Comparison of ENCODE assay signal across 8 mouse cellular contexts in the genomic region with DNA sequence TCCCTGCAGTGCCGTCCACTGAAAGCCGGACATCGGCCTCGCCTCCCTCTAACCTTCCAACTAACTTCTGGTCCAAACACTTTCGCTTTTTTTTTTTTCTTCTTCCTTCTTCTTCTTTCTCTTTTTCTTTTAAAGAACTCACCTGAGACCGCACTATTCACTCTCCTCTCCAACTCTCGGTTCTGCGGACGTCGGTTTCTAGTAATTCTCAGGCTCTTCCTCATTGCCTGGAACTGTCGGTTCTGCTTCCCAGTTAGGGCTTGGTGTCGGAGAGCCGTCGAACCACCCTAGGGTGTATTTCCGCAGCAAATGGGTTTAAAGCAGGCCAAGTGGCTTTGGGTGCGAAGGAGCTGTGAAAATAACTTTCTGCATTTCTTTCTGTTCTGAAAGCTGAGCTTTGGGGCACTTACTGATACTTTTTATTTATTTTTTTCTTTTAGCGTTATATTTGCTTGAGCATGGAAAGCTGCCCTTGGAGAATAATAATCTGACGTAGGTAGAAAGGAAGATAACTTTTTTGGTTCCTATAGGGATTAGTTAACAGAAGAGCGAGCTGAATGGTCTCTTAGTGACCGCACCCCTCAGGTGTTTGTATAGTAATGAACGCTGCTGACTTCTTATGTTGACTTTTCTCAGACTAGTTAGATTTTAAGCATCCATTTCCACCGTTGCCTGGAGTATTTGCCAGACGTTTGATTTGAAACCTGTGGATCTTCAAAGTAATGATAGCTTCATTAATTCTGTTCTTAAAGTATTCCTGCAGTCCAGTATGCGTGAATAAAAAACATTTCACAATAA. TPM values are rescaled to one million over a fixed set of nuclear protein-coding genes. Genes with fewer than 3 reads are reported as not detected.
DNase-seq lines count a peak whose midpoint lies in the region; ATAC-seq and TF ChIP-seq lines count a peak whose summit lies in the region.

No protein-coding gene starts in this region.

- intact Hi-C loops in left cerebral cortex, adult 2 months (cut with DNase I): loop anchor here (2.0 kb wide), 1 partner anchor 73 kb away; no protein-coding TSS in a partner anchor
- intact Hi-C loops in left cerebral cortex, postnatal 14 days (cut with DNase I): no loop called here

- 18% methylated on average over 23 of the region's 24 CpGs for WGBS in embryonic facial prominence, embryonic 14.5 days
- 13% methylated on average over 24 of the region's 24 CpGs for WGBS in intestine, embryonic 15.5 days
- 21% methylated on average over 24 of the region's 24 CpGs for WGBS in midbrain, embryonic 13.5 days

- no peaks in the 10 kb centered on the region for H3K36me3 ChIP-seq in embryonic facial prominence, embryonic 14.5 days (ENCODE audit: control insufficient read depth, insufficient read depth, low read length)
- H3K36me3 ChIP-seq in intestine, embryonic 15.5 days: no peaks in the 10 kb centered on the region
- no peaks in the 10 kb centered on the region for H3K36me3 ChIP-seq in midbrain, embryonic 13.5 days

- peak overlapping the region; percentile 97 for H3K9ac ChIP-seq in embryonic facial prominence, embryonic 14.5 days (ENCODE audit: low read depth, low read length)
- H3K9ac ChIP-seq in intestine, embryonic 15.5 days: peak overlapping the region; percentile 77
- peak overlapping the region; percentile 94 for H3K9ac ChIP-seq in midbrain, embryonic 13.5 days (replicated peaks)

- peaks cover 10% of the 10 kb centered on the region for H3K4me1 ChIP-seq in embryonic facial prominence, embryonic 14.5 days (ENCODE audit: control insufficient read depth, insufficient read depth, low read length)
- peaks cover 9% of the 10 kb centered on the region; the same call in 1 of the 2 replicates for H3K4me1 ChIP-seq in intestine, embryonic 15.5 days (replicated peaks)
- H3K4me1 ChIP-seq in midbrain, embryonic 13.5 days (replicated peaks): peaks cover 22% of the 10 kb centered on the region

- DNase-seq in left cerebral cortex, adult 2 months (ENCODE audit: extremely low spot score in 1 of 2, low spot score in 2 of 2): no peak
- no peak for DNase-seq in left cerebral cortex, postnatal 14 days (ENCODE audit: low spot score in 2 of 2)
- peak; percentile 8 for DNase-seq in embryonic facial prominence, embryonic 14.5 days (ENCODE audit: low spot score)
- DNase-seq in adrenal gland, adult 2 months: no peak
- no peak for DNase-seq in kidney, postnatal 25 days
- DNase-seq in B cell, adult 2 months: no peak

- H3K4me3 ChIP-seq in left cerebral cortex, adult 2 months: peak overlapping the region; percentile 97
- H3K4me3 ChIP-seq in embryonic facial prominence, embryonic 14.5 days (ENCODE audit: low read depth, low read length): peak overlapping the region; percentile 98
- H3K4me3 ChIP-seq in intestine, embryonic 15.5 days (replicated peaks): peak overlapping the region; percentile 93
- peak overlapping the region; percentile 76 for H3K4me3 ChIP-seq in midbrain, embryonic 13.5 days (replicated peaks)

- no peak for ATAC-seq in embryonic facial prominence, embryonic 14.5 days (ENCODE audit: low read depth)
- ATAC-seq in intestine, embryonic 15.5 days: no peak
- ATAC-seq in midbrain, embryonic 13.5 days: no peak

- no peak for TF ChIP-seq CTCF in left cerebral cortex, adult 2 months (IDR thresholded peaks at IDR 0.05)

- no peaks in the 10 kb centered on the region for H3K9me3 ChIP-seq in embryonic facial prominence, embryonic 14.5 days (ENCODE audit: control insufficient read depth, low read length)
- no peaks in the 10 kb centered on the region for H3K9me3 ChIP-seq in intestine, embryonic 15.5 days
- H3K9me3 ChIP-seq in midbrain, embryonic 13.5 days: no peaks in the 10 kb centered on the region

- peak overlapping the region; percentile 99 for H3K27ac ChIP-seq in left cerebral cortex, adult 2 months
- H3K27ac ChIP-seq in embryonic facial prominence, embryonic 14.5 days (replicated peaks; ENCODE audit: low read depth, low read length): peak overlapping the region; percentile 98
- peak overlapping the region; percentile 98 for H3K27ac ChIP-seq in intestine, embryonic 15.5 days
- H3K27ac ChIP-seq in midbrain, embryonic 13.5 days: peak overlapping the region; percentile 97

- H3K27me3 ChIP-seq in embryonic facial prominence, embryonic 14.5 days (replicated peaks; ENCODE audit: control insufficient read depth, insufficient read depth, low read length): no peaks in the 10 kb centered on the region
- no peaks in the 10 kb centered on the region for H3K27me3 ChIP-seq in intestine, embryonic 15.5 days (replicated peaks)
- H3K27me3 ChIP-seq in midbrain, embryonic 13.5 days: peaks cover 10% of the 10 kb centered on the region

- peak overlapping the region; percentile 89 for H3K4me2 ChIP-seq in embryonic facial prominence, embryonic 14.5 days (ENCODE audit: low read depth, low read length)
- peak overlapping the region; percentile 76 for H3K4me2 ChIP-seq in intestine, embryonic 15.5 days (replicated peaks)
- H3K4me2 ChIP-seq in midbrain, embryonic 13.5 days (replicated peaks): peak overlapping the region; percentile 96

RNA-seq across cellular contexts. Expression of a gene that starts 1.3 kb away (rescaled TPM):
- 10 to 100 TPM; 80.8 to 85.0 TPM for total RNA-seq in left cerebral cortex, adult 2 months (2021)
- 10 to 100 TPM; 87.0 to 89.6 TPM for total RNA-seq in left cerebral cortex, postnatal 14 days (2021)
- 34.0 and 38.4 TPM in 2 replicates for polyA plus RNA-seq in embryonic facial prominence, embryonic 14.5 days (2014; fragmentation: Nextera tagmentation; extraction: Ambion mirVana)
- polyA plus RNA-seq in intestine, embryonic 15.5 days (2015; fragmentation: Nextera tagmentation; extraction: Ambion mirVana): 38.0 and 39.0 TPM in 2 replicates
- polyA plus RNA-seq in midbrain, embryonic 13.5 days (2015; fragmentation: Nextera tagmentation; extraction: Ambion mirVana): 53.7 and 55.0 TPM in 2 replicates
- total RNA-seq in adrenal gland, adult 2 months (2021): 10 to 100 TPM; 76.3 to 91.7 TPM
- polyA plus RNA-seq in adrenal gland, adult 2 months (2012; rRNA removed): 11.1 and 17.1 TPM in 2 replicates

RNA-seq across cellular contexts. Expression of a gene that starts 42.1 kb away (rescaled TPM):
- 10 to 100 TPM; 34.8 to 39.1 TPM for total RNA-seq in left cerebral cortex, adult 2 months (2021)
- total RNA-seq in left cerebral cortex, postnatal 14 days (2021): 10 to 100 TPM; 41.4 to 41.8 TPM
- polyA plus RNA-seq in embryonic facial prominence, embryonic 14.5 days (2014; fragmentation: Nextera tagmentation; extraction: Ambion mirVana): 7.9 and 9.2 TPM in 2 replicates
- polyA plus RNA-seq in intestine, embryonic 15.5 days (2015; fragmentation: Nextera tagmentation; extraction: Ambion mirVana): 5.4 and 5.7 TPM in 2 replicates
- polyA plus RNA-seq in midbrain, embryonic 13.5 days (2015; fragmentation: Nextera tagmentation; extraction: Ambion mirVana): 3.7 and 4.4 TPM in 2 replicates
- total RNA-seq in adrenal gland, adult 2 months (2021): 10 to 100 TPM; 38.5 to 45.5 TPM
- 8.8 and 9.8 TPM in 2 replicates for polyA plus RNA-seq in adrenal gland, adult 2 months (2012; rRNA removed)
